Mouse (Mus musculus): Measurements from ENCODE around the gene Shprh. TPM values are rescaled to one million over a fixed set of nuclear protein-coding genes. Genes with fewer than 3 reads are reported as not detected.

Shprh gene
- polyA plus RNA-seq (2015; fragmentation: Nextera tagmentation; extraction: Ambion mirVana), result 6.9 and 11.1 TPM in 2 replicates

GRCm38 (mm10) chr10:11148884-11149741, at the start of gene Shprh:
TSS of gene Shprh (plus strand) at chr10:11149427.

Other genes starting within 250 kb of the Shprh start
- gene Grm1, start 67.1 kb upstream of the Shprh start, polyA plus RNA-seq (2015; fragmentation: Nextera tagmentation; extraction: Ambion mirVana), result not detected in 2 replicates
- gene Fbxo30, start 131.9 kb downstream of the Shprh start, polyA plus RNA-seq (2015; fragmentation: Nextera tagmentation; extraction: Ambion mirVana), result 11.9 and 20.3 TPM in 2 replicates
- gene Epm2a, start 194.0 kb downstream of the Shprh start, polyA plus RNA-seq (2015; fragmentation: Nextera tagmentation; extraction: Ambion mirVana), result 0.41 and 1.8 TPM in 2 replicates

Data from adrenal gland, postnatal 0 days (tissue).